Mouse (Mus musculus) liver, postnatal 0 days (tissue): ENCODE results near the gene Neurod2. TPM values are rescaled to one million over a fixed set of nuclear protein-coding genes. Genes with fewer than 3 reads are reported as not detected.
A peak's percentile ranks its signal among the peaks of the same experiment; 100 is the strongest.

Experiments used
- ATAC-seq: fragments of 200-750 bp; cut with Nextera tagmentation; 2 replicates; pipeline ENCODE4 v1.8.0; 2017; ENCODE audit warnings: mild to moderate bottlenecking, moderate library complexity
- DNase-seq: peaks from one replicate; pipeline ENCODE4 v3.0.0-alpha.2; 2016
- H3K27ac ChIP-seq: fragments of 300-500 bp; sonication (generic); 2 replicates; pipeline ENCODE4 v1.5.1; 2014; ENCODE audit warnings: antibody characterized with exemption, moderate library complexity, mild to moderate bottlenecking, low read depth
- H3K27me3 ChIP-seq: fragments of 300-500 bp; sonication (generic); 2 replicates; pipeline ENCODE4 v1.6.1; 2014; ENCODE audit warnings: low read length, control low read depth, mixed read lengths; ENCODE audit not compliant: insufficient read depth
- H3K36me3 ChIP-seq: fragments of 300-500 bp; sonication (generic); replicated peaks from 2 replicates; pipeline ENCODE4 v1.6.1; 2014; ENCODE audit warnings: mild to moderate bottlenecking, control low read depth, low read length, moderate library complexity, mixed read lengths; ENCODE audit not compliant: insufficient read depth
- H3K4me1 ChIP-seq: fragments of 300-500 bp; sonication (generic); 2 replicates; pipeline ENCODE4 v1.6.1; 2014; ENCODE audit warnings: antibody characterized with exemption, mild to moderate bottlenecking, control low read depth; ENCODE audit not compliant: insufficient read depth
- H3K4me2 ChIP-seq: fragments of 300-500 bp; sonication (generic); 2 replicates; pipeline ENCODE4 v1.6.1; 2014; ENCODE audit warnings: low read depth, mild to moderate bottlenecking, low read length, moderate library complexity, mixed read lengths
- H3K4me3 ChIP-seq: fragments of 300-500 bp; sonication (generic); 2 replicates; pipeline ENCODE4 v1.5.1; 2014; ENCODE audit warnings: low read depth, low read length
- H3K9ac ChIP-seq: fragments of 300-500 bp; sonication (generic); replicated peaks from 2 replicates; pipeline ENCODE4 v1.6.1; 2014; ENCODE audit warnings: mild to moderate bottlenecking, moderate library complexity
- H3K9me3 ChIP-seq: fragments of 300-500 bp; sonication (generic); 2 replicates; pipeline ENCODE4 v1.6.1; 2016; ENCODE audit warnings: mild to moderate bottlenecking, control low read depth, low read length, mixed read lengths
- CTCF ChIP-seq: sonication (generic); IDR thresholded peaks from 2 replicates; pipeline ENCODE4 v1.5.1; 2016; ENCODE audit warnings: antibody characterized with exemption, low read depth
- EP300 ChIP-seq: IDR thresholded peaks from 2 replicates; pipeline ENCODE4 v1.6.1; 2016; ENCODE audit warnings: antibody characterized with exemption, low read depth, mild to moderate bottlenecking
- WGBS: fragments of 180-500 bp; shearing (Covaris S2); extraction: QIAGEN DNeasy Blood & Tissue Kit; methylation state at CpG from one replicate; pipeline ENCODE4 v1.1.7; 2014; ENCODE audit not compliant: insufficient replicate concordance; 5-methylcytosine and 5-hydroxymethylcytosine counted together
- polyA plus RNA-seq: library from polyadenylated mRNA; unstranded; fragments of >200 nt; fragmentation: Nextera tagmentation; extraction: Ambion mirVana; gene quantifications from 2 replicates; pipeline ENCODE4 v1.2.1, GENCODE M21; 2015

The Neurod2 gene
- polyA plus RNA-seq, 1 experiment from 2014 or later = not detected

DNA sequence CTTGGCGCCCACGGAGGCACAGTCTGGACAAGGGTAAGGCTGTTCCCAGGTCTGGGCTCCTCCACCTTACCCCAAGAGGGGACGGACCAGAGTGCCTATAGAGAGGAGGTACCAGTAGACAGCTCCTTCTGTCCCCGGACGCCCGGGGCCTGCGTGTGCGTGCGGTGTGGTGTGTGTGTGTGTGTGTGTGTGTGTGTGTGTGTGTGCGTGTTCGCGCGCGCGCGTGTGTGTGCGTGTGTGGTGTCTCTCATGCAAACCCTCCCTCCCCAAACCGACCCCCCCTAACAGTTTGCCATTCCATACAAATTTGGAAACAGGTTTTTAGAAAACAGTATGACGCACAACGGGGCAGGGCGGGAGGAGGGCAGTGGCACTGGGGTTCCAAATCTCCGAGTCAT lies 3.6 kb downstream of the Neurod2 start:
- peaks cover 15% of the 10 kb centered on the region; the same call in 1 of the 2 replicates for H3K4me1 ChIP-seq
- DNase-seq (no peak), ATAC-seq (no peak)
- no peak overlapping the region for H3K9ac ChIP-seq
- peaks cover 99% of the 10 kb centered on the region for H3K27me3 ChIP-seq
- 9% methylated on average over 22 of the region's 22 CpGs for WGBS
- H3K9me3 ChIP-seq = no peaks in the 10 kb centered on the region
- no peak for TF ChIP-seq CTCF
- TF ChIP-seq EP300 = no peak
- H3K4me2 ChIP-seq = no peak overlapping the region
- no peak overlapping the region for H3K4me3 ChIP-seq
- no peak overlapping the region for H3K27ac ChIP-seq
- H3K36me3 ChIP-seq = no peaks in the 10 kb centered on the region

DNA sequence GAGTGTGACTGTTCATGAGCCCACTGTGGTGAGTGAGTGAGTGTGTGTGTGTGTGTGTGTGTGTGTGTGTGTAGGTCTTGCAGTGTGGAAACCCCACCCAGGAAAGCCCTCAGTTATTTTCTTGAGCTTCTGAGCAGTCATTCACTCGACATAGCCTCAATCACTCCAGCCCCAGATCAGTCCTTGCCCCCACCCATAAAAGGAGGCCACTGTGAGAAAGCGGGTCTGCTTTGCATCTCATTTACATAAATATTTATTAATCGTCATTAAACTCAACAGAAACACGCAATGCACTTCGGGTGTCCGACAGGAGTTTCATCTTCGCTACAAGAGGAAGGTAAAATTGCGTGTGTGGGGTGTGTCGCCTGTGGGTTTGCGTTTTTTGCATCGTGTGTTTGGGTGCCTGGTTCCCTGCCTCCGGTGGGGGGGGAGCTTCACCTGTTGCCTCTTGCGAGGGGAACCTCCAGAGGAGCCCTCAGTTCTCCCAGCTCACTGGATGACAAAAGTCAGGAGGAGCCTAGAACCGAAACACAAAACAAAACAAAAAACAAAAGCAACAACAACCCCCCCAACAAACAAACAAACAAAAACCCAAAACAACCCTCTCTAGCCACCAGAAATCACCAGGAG lies 4.1 kb downstream of the Neurod2 start:
- no peak overlapping the region for H3K4me3 ChIP-seq
- TF ChIP-seq CTCF = no peak
- TF ChIP-seq EP300 = no peak
- no peaks in the 10 kb centered on the region for H3K36me3 ChIP-seq
- DNase-seq = no peak
- H3K27ac ChIP-seq = no peak overlapping the region
- WGBS = 4% methylated on average over 14 of the region's 14 CpGs
- peaks cover 100% of the 10 kb centered on the region for H3K27me3 ChIP-seq
- ATAC-seq = no peak
- no peak overlapping the region for H3K4me2 ChIP-seq
- no peaks in the 10 kb centered on the region for H3K9me3 ChIP-seq
- peaks cover 15% of the 10 kb centered on the region; the same call in 1 of the 2 replicates for H3K4me1 ChIP-seq
- H3K9ac ChIP-seq = no peak overlapping the region

DNA sequence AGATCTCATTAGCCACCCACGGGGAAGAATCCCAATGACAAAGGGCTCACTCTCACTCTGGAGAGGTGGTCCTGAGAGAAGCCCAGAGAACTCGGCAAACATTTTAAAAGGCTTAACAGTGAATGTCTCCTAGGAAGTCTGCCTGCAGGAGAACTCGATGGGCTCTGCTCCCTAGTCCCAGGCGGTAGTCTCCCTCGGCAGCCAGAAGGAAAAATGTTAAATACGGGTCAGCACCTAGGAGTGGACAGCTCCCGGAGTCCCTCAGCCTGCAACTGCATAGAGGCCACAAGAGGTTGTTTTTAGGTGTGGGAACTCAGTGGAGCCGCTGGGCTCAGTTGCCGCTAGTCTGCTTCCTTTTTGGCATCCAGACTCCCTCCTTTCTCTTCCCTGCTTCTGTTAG lies 5.5 kb downstream of the Neurod2 start:
- peaks cover 15% of the 10 kb centered on the region; the same call in 1 of the 2 replicates for H3K4me1 ChIP-seq
- DNase-seq (peak; percentile 46), ATAC-seq (no peak)
- H3K4me3 ChIP-seq = no peak overlapping the region
- peaks cover 100% of the 10 kb centered on the region for H3K27me3 ChIP-seq
- no peaks in the 10 kb centered on the region for H3K36me3 ChIP-seq
- no peak overlapping the region for H3K9ac ChIP-seq
- no peak overlapping the region for H3K27ac ChIP-seq
- H3K9me3 ChIP-seq = no peaks in the 10 kb centered on the region
- TF ChIP-seq CTCF (no peak), EP300 (no peak)
- no peak overlapping the region for H3K4me2 ChIP-seq
- 2% methylated on average over 9 of the region's 9 CpGs for WGBS

DNA sequence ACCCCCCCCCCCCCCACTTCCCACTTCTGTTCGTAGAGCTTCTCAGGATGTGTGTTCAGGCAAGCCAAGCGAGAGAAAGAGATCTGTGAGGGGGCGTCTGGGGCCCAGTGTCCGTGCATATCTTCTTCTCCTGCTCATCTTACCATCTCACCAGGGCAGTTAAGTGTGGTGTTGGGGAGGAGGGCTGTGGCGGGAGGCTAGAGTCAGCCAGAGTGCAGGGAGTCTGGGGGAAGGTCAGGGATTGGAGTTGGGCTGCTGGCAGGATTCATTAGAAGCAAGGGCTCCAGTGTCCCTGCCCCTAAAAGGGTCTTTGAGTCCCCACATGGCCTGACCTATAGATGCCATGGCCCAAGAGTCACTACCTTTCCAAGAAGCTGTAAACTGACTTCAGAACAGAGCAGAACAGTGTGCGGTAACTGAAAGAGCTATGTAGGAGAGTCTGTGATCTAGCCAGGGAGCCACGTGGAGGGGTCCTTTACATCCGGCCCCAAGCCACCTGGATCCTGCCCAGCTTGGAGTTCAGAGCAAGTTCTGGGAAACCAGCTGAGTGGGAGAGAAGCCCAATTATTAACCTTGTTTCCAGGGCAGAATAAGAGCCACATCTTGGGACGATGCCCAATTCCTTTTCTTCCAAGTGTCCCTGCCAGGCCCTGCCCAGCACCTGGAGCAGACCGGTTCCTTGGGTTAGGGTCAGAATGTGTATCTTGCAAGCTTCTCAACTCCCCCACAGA lies 6.1 kb downstream of the Neurod2 start:
- ATAC-seq (no peak), DNase-seq (no peak)
- Histone ChIP-seq H3K27ac (no peak overlapping the region), H3K4me2 (no peak overlapping the region), H3K9ac (no peak overlapping the region), H3K4me3 (no peak overlapping the region), H3K36me3 (no peaks in the 10 kb centered on the region), H3K4me1 (peaks cover 10% of the 10 kb centered on the region; the same call in 1 of the 2 replicates), H3K9me3 (no peaks in the 10 kb centered on the region), H3K27me3 (peaks cover 100% of the 10 kb centered on the region)
- TF ChIP-seq EP300 (no peak), CTCF (no peak)
- WGBS = 2% methylated on average over 10 of the region's 10 CpGs

DNA sequence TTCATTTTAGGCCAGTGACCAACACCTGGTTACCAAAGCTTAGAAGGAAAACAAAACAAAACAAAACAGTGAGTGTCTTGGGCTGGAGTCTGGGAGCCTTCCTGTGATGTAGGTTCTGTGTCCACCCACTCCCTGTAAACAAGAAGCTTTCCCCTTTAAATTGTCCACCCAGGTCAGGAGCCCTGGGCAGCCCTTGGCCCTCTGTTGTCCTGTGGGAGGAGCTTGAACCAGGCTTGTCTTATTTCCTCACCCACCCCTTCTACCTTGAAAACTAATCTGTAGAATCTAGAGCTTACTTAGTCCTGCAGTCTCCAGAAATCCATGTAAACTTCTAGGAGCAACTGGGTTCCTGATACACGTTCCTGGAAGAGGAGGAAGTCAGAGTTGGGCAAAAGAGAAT lies 7.3 kb downstream of the Neurod2 start:
- no peak overlapping the region for H3K4me2 ChIP-seq
- ATAC-seq (no peak), DNase-seq (no peak)
- no peak overlapping the region for H3K4me3 ChIP-seq
- 0% methylated on average over 1 of the region's 1 CpGs for WGBS
- H3K27me3 ChIP-seq = peaks cover 100% of the 10 kb centered on the region
- no peaks in the 10 kb centered on the region for H3K36me3 ChIP-seq
- no peak overlapping the region for H3K9ac ChIP-seq
- H3K9me3 ChIP-seq = no peaks in the 10 kb centered on the region
- 0 out of 2 replicates have a peak, but pooled peaks cover 2% of the 10 kb centered on the region for H3K4me1 ChIP-seq
- no peak overlapping the region for H3K27ac ChIP-seq
- TF ChIP-seq CTCF = no peak
- no peak for TF ChIP-seq EP300

DNA sequence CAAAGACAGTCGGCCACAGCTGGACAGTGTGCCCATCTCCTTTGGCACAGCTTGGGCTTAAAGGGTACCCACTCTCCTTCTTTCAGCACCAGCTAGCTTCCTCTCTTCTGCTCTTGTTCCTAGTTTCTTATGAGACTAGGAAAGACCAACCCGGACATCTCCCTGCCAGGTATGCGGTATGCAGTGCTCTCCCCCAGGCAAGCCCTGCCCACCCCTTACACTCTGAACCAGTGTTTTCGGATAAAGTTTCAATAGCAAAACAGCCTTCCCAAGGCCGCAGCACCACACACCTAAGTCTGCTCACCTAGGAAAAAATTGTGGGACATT lies 7.8 kb downstream of the Neurod2 start:
- no peak for TF ChIP-seq EP300
- TF ChIP-seq CTCF = no peak
- Histone ChIP-seq H3K9me3 (no peaks in the 10 kb centered on the region), H3K4me3 (no peak overlapping the region), H3K36me3 (no peaks in the 10 kb centered on the region), H3K9ac (no peak overlapping the region), H3K4me2 (no peak overlapping the region), H3K4me1 (no peaks in the 10 kb centered on the region), H3K27me3 (peaks cover 100% of the 10 kb centered on the region), H3K27ac (no peak overlapping the region)
- WGBS = 2% methylated on average over 5 of the region's 5 CpGs
- DNase-seq (no peak), ATAC-seq (no peak)
